Mouse (Mus musculus) megakaryocyte, embryonic 14.5 days (primary cell): ENCODE measurements around the gene 1600002K03Rik.

Experiments
- FLI1 ChIP-seq: IDR thresholded peaks from 2 replicates; pipeline ENCODE4 v1.6.1; 2012; ENCODE audit warnings: low read length, inconsistent platforms, mixed read lengths
- GATA1 ChIP-seq: IDR thresholded peaks from 3 replicates; pipeline ENCODE4 v1.6.1; 2012; ENCODE audit warnings: mixed read lengths, low read length, inconsistent platforms, borderline replicate concordance

- no peak for TF ChIP-seq GATA1
- no peak for TF ChIP-seq FLI1
Observed at GRCm38 (mm10) chr10:80139439-80139775, 33.3 kb upstream of the 1600002K03Rik start.
